Mouse (Mus musculus): ENCODE results near the gene Srgap2.

DNA sequence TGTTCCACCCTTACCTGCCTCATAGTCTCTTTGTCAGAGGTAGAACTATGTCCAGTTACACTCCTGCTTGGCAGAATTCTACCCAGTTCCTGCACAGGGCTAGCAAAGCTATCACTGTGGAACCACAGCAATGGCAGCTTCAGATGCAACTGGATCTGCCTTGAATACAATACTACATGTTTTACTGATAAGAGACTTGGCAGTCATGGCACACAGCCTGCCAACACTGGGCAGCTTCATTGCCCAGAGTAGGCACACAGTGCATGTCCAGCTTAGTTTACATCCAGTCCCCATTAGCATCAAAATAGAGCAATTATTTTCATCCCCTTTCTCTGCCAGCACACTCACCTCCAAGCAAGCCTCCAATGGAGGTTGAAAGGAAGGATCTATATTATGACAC, 89.2 kb downstream of the Srgap2 start:
- no peak for TF ChIP-seq POLR2A (IDR thresholded peaks at IDR 0.05; ENCODE audit: extremely low read depth, insufficient read depth, low read length)
- no peak for TF ChIP-seq CTCF (IDR thresholded peaks at IDR 0.05; ENCODE audit: low read depth, low read length)
